Mouse (Mus musculus) frontal cortex, adult (tissue): ENCODE results near the gene Sf3b1.
"Not testable (repeated sequence)": the region's sequence is repeated elsewhere in the genome, so short reads cannot be mapped to it uniquely, and the experiment has no call there.

Experiments used
- ATAC-seq: cut with Nextera tagmentation; 2 replicates; pipeline ENCODE4 v1.9.2; 2017; ENCODE audit warnings: mild to moderate bottlenecking, moderate library complexity, mixed read lengths; ENCODE audit not compliant: low TSS enrichment

Sf3b1 gene

GRCm38 (mm10) chr1:55027253-55027801, at the start of gene Sf3b1:
Gene Sf3b1 (minus strand): TSS chr1:55027481.
- peak; percentile 99 for ATAC-seq

GRCm38 (mm10) chr1:55076395-55076743, 49.1 kb upstream of the Sf3b1 start:
- ATAC-seq = no peak

- ATAC-seq = no peak
These were observed 48.5 kb upstream of the Sf3b1 start for GRCm38 (mm10) chr1:55075652-55076394.

- ATAC-seq = no peak
These were observed 47.5 kb upstream of the Sf3b1 start for GRCm38 (mm10) chr1:55074757-55075156.

GRCm38 (mm10) chr1:55072328-55072727, 45.0 kb upstream of the Sf3b1 start:
- ATAC-seq = not testable (repeated sequence)

GRCm38 (mm10) chr1:55061772-55062171, 34.5 kb upstream of the Sf3b1 start:
- ATAC-seq = no peak

GRCm38 (mm10) chr1:55061099-55061498, 33.8 kb upstream of the Sf3b1 start:
- no peak for ATAC-seq

- not testable (repeated sequence) for ATAC-seq
These were observed 31.1 kb upstream of the Sf3b1 start for GRCm38 (mm10) chr1:55058383-55058782.

GRCm38 (mm10) chr1:55055322-55056115, 28.2 kb upstream of the Sf3b1 start:
- no peak for ATAC-seq

- no peak for ATAC-seq
These were observed 26.3 kb upstream of the Sf3b1 start for GRCm38 (mm10) chr1:55053596-55053995.

- ATAC-seq = peak; percentile 24
These were observed 25.7 kb upstream of the Sf3b1 start for GRCm38 (mm10) chr1:55053005-55053404.

GRCm38 (mm10) chr1:55052355-55052953, 25.2 kb upstream of the Sf3b1 start, which contains the start of gene Coq10b:
Gene Coq10b (plus strand): TSS chr1:55052770.
- peak; percentile 97 for ATAC-seq

GRCm38 (mm10) chr1:55051671-55052070, 24.4 kb upstream of the Sf3b1 start:
- ATAC-seq = no peak

- no peak for ATAC-seq
These were observed 21.7 kb upstream of the Sf3b1 start for GRCm38 (mm10) chr1:55048841-55049587.

GRCm38 (mm10) chr1:55043164-55043563, 15.9 kb upstream of the Sf3b1 start:
- no peak for ATAC-seq

GRCm38 (mm10) chr1:55042246-55042645, 15.0 kb upstream of the Sf3b1 start:
- ATAC-seq = no peak

GRCm38 (mm10) chr1:55041691-55042090, 14.4 kb upstream of the Sf3b1 start:
- no peak for ATAC-seq

GRCm38 (mm10) chr1:55039944-55040343, 12.7 kb upstream of the Sf3b1 start:
- ATAC-seq = no peak

GRCm38 (mm10) chr1:55031026-55031779, 3.9 kb upstream of the Sf3b1 start:
- ATAC-seq = no peak

- no peak for ATAC-seq
These were observed 2.2 kb upstream of the Sf3b1 start for GRCm38 (mm10) chr1:55029446-55029845.
